Mouse (Mus musculus) embryonic facial prominence, embryonic 13.5 days (tissue): ENCODE measurements around the gene Prr14l. TPM values are rescaled to one million over a fixed set of nuclear protein-coding genes. Genes with fewer than 3 reads are reported as not detected.
"Not testable (repeated sequence)": the region's sequence is repeated elsewhere in the genome, so short reads cannot be mapped to it uniquely, and the experiment has no call there.

ENCODE experiments used
- ATAC-seq: fragments of 200-750 bp; cut with Nextera tagmentation; 2 replicates; pipeline ENCODE4 v1.8.0; 2017; ENCODE audit warnings: low read depth; ENCODE audit not compliant: insufficient number of reproducible peaks, insufficient read depth, low FRiP score, low TSS enrichment
- H3K27ac ChIP-seq: fragments of 300-500 bp; sonication (generic); 2 replicates; pipeline ENCODE4 v1.5.1; 2015; ENCODE audit warnings: moderate library complexity, mild to moderate bottlenecking, inconsistent platforms
- H3K27me3 ChIP-seq: fragments of 300-500 bp; sonication (generic); 2 replicates; pipeline ENCODE4 v1.6.1; 2015; ENCODE audit warnings: mild to moderate bottlenecking, inconsistent platforms
- H3K36me3 ChIP-seq: fragments of 300-500 bp; sonication (generic); 2 replicates; pipeline ENCODE4 v1.6.1; 2015; ENCODE audit warnings: mild to moderate bottlenecking, inconsistent platforms
- H3K4me1 ChIP-seq: fragments of 300-500 bp; sonication (generic); 2 replicates; pipeline ENCODE4 v1.6.1; 2015; ENCODE audit warnings: inconsistent platforms
- H3K4me2 ChIP-seq: fragments of 300-500 bp; sonication (generic); 2 replicates; pipeline ENCODE4 v1.6.1; 2015; ENCODE audit warnings: moderate library complexity, mild to moderate bottlenecking, inconsistent platforms
- H3K4me3 ChIP-seq: fragments of 300-500 bp; sonication (generic); 2 replicates; pipeline ENCODE4 v1.5.1; 2015; ENCODE audit warnings: mild to moderate bottlenecking, inconsistent platforms
- H3K9ac ChIP-seq: fragments of 300-500 bp; sonication (generic); 2 replicates; pipeline ENCODE4 v1.6.1; 2015; ENCODE audit warnings: mild to moderate bottlenecking, inconsistent platforms
- H3K9me3 ChIP-seq: fragments of 300-500 bp; sonication (generic); 2 replicates; pipeline ENCODE4 v1.6.1; 2016; ENCODE audit warnings: inconsistent platforms
- WGBS: fragments of 180-500 bp; shearing (Covaris S2); methylation state at CpG from one replicate; pipeline ENCODE4 v1.1.7; 2015; ENCODE audit warnings: mixed read lengths; 5-methylcytosine and 5-hydroxymethylcytosine counted together
- polyA plus RNA-seq: library from polyadenylated mRNA; unstranded; fragments of >200 nt; fragmentation: Nextera tagmentation; extraction: Ambion mirVana; gene quantifications from 2 replicates; pipeline ENCODE4 v1.2.1, GENCODE M21; 2015

The Prr14l gene
- polyA plus RNA-seq, 1 experiment from 2014 or later, result 13.8 TPM

DNA sequence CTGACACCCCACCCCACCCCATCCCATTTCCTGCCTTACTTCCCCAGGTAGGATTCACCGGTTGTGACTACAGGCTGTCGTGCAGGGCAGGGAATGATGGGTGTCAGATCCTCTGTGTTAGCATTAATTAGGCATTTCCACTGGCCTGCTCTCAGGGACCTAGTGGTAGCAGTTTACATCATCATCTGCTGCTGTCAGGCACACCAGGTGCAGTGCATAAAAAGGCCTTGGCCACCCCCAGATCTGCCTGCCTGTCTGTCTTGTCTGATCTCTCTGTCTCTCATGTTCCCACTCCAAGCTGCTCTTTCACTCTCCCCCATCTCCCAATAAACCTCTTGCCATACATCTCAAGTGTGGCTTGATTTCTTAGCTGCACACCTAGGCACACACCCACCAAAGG, 102.3 kb downstream of the Prr14l start:
- Histone ChIP-seq H3K4me3 (no peak overlapping the region), H3K9me3 (no peaks in the 10 kb centered on the region), H3K27me3 (no peaks in the 10 kb centered on the region), H3K9ac (no peak overlapping the region), H3K4me2 (no peak overlapping the region), H3K4me1 (0 out of 2 replicates have a peak, but pooled peaks cover 6% of the 10 kb centered on the region), H3K36me3 (no peaks in the 10 kb centered on the region), H3K27ac (no peak overlapping the region)
- 54% methylated on average over 2 of the region's 2 CpGs for WGBS
- ATAC-seq, result no peak

GRCm38 (mm10) chr5:32748936-32749335, 105.1 kb downstream of the Prr14l start:
- Histone ChIP-seq H3K36me3 (no peaks in the 10 kb centered on the region), H3K4me2 (no peak overlapping the region), H3K4me3 (no peak overlapping the region), H3K9ac (no peak overlapping the region), H3K4me1 (peaks cover 15% of the 10 kb centered on the region), H3K27me3 (no peaks in the 10 kb centered on the region), H3K27ac (no peak overlapping the region), H3K9me3 (no peaks in the 10 kb centered on the region)
- no peak for ATAC-seq
- WGBS, result 94% methylated on average over 6 of the region's 6 CpGs

- no peak overlapping the region for H3K4me2 ChIP-seq
- H3K9ac ChIP-seq, result no peak overlapping the region
- no peaks in the 10 kb centered on the region for H3K27me3 ChIP-seq
- H3K4me1 ChIP-seq, result peaks cover 22% of the 10 kb centered on the region
- no peaks in the 10 kb centered on the region for H3K9me3 ChIP-seq
- H3K27ac ChIP-seq, result no peak overlapping the region
- H3K36me3 ChIP-seq, result no peaks in the 10 kb centered on the region
- no peak overlapping the region for H3K4me3 ChIP-seq
- WGBS, result 62% methylated on average over 6 of the region's 6 CpGs
- ATAC-seq, result no peak
Measured at GRCm38 (mm10) chr5:32747650-32748375, 106.2 kb downstream of the Prr14l start.

DNA sequence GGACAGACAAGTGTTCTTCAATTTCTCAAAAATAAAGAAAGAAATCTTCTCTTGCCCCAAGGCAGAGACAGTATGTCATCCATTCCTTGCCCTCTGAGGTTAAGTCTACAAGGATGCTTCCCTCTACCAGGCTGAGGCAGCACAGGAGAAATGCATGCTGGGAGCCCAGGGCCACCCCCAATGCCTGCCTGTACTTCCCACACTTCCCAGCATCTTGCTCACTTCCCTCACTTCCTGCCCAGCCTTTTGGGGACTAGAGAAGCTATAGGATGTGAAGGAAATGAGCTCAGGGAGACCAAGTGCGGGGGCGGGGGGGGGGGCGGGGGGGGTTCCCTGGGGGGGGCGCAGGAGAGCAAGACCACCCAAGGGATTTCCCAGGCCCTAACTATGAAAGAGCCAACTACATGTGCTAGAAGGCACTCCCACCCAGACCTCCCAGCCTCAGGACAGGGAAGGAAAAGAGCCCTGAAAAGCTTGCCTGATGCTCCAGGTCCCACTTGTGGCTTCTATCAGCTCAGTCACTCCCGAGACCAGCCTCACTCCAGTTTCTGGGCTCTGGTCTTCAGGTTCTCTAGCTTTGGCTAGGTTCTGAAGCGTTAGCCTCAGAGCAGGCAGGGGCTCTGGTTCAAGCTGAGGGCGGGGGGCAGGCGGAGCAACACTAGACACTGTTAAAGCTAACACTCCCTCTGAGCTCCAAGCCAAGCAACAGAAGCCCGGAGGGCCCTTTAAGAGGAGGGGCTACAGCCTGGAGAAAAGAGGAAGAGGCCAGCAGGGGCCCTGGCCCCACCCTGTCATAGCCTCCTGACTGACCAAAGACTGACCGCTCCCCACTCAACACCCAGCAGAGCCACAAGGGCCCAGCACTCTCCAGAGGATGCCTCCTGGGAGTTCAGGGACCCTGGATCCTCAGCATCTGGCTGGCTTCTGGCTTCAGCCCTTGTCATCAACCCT, 108.1 kb downstream of the Prr14l start:
- Histone ChIP-seq H3K27ac (peak overlapping the region; percentile 22; the same call in 1 of the 2 replicates), H3K27me3 (no peaks in the 10 kb centered on the region), H3K4me1 (peaks cover 15% of the 10 kb centered on the region), H3K9ac (peak overlapping the region; percentile 44; the same call in 1 of the 2 replicates), H3K9me3 (no peaks in the 10 kb centered on the region), H3K4me2 (peak overlapping the region; percentile 41), H3K4me3 (peak overlapping the region; percentile 26), H3K36me3 (no peaks in the 10 kb centered on the region)
- WGBS, result 12% methylated on average over 10 of the region's 10 CpGs
- ATAC-seq, result no peak; the same call in 1 of the 2 replicates

- no peak for ATAC-seq
- Histone ChIP-seq H3K4me3 (no peak overlapping the region), H3K27ac (no peak overlapping the region), H3K4me1 (peaks cover 15% of the 10 kb centered on the region), H3K27me3 (no peaks in the 10 kb centered on the region), H3K4me2 (no peak overlapping the region), H3K9me3 (no peaks in the 10 kb centered on the region), H3K36me3 (0 out of 2 replicates have a peak, but pooled peaks cover 6% of the 10 kb centered on the region), H3K9ac (no peak overlapping the region)
- 54% methylated on average over 9 of the region's 9 CpGs for WGBS
Measured at GRCm38 (mm10) chr5:32742149-32742548, 111.9 kb downstream of the Prr14l start.

DNA sequence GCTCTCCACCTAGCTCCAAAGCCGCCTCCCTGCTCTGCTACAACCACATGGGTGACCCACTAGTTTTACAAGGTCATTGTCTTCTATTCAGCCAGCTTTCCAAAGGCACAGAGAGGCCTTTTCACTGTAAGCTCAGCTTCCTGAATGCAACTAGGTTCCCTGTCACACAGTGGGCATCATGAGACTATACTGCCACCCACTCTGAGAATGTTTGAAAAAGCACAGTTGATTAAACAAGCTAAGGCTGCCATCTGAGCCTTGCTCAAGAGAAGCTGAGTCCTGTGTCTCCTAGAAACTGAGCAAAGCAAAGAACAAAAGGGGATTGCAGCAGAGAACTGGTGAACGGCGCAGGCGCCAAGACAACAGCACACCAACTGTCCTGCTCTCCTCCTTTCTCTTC, 112.7 kb downstream of the Prr14l start:
- not testable (repeated sequence) for H3K36me3 ChIP-seq, H3K9ac ChIP-seq, H3K27me3 ChIP-seq, H3K4me3 ChIP-seq, ATAC-seq, H3K9me3 ChIP-seq, H3K4me2 ChIP-seq, H3K27ac ChIP-seq
- WGBS, result 84% methylated on average over 4 of the region's 4 CpGs
- peaks cover 12% of the 10 kb centered on the region for H3K4me1 ChIP-seq

DNA sequence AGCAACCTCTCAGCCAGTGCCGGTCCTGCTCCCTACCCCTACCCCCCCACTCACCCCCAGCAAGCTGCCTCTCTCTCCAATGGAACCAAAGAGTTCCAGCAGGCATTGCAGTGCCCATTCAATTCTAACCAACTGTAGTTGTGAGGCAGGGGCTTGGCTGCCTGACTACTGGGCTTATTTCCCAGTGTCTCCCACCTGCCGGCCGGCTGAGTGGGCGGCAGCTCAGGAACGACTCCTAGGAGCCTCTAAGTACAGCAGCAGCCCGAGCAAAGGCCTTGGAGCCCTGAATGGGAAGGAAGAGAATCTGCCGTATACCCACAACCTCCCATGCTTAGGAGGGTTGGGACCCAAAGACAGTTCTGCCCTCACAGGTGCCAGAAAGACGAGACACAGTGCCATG, 113.2 kb downstream of the Prr14l start:
- H3K27ac ChIP-seq, H3K4me3 ChIP-seq, H3K9ac ChIP-seq, H3K4me1 ChIP-seq, ATAC-seq, H3K9me3 ChIP-seq, H3K4me2 ChIP-seq, H3K27me3 ChIP-seq: not testable (repeated sequence)
- WGBS, result 85% methylated on average over 8 of the region's 8 CpGs
- H3K36me3 ChIP-seq, result peaks cover 11% of the 10 kb centered on the region; the same call in 1 of the 2 replicates

DNA sequence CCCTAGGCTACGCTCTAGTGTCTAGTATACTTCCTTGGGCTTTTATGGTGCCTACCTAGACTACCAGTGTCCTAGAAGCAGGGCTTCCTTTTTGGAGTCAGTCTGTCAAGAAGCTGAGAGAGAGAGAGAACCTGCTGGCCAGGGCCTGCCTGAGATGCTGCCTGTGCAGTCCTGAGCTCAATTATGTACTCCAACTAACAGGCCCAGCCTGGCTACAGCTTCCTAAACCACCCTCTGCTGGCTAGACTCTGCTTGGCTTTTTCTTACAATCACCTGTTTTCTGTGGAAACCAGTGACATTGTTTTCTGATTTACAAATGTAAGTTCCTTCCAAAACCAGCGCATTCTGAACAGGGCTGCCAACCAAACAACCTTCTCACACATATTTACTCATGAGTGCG, 113.9 kb downstream of the Prr14l start:
- Histone ChIP-seq H3K9ac (no peak overlapping the region), H3K27ac (no peak overlapping the region), H3K9me3 (no peaks in the 10 kb centered on the region), H3K4me3 (no peak overlapping the region), H3K4me2 (no peak overlapping the region), H3K27me3 (no peaks in the 10 kb centered on the region), H3K36me3 (peaks cover 19% of the 10 kb centered on the region), H3K4me1 (peaks cover 8% of the 10 kb centered on the region)
- ATAC-seq, result no peak
- 94% methylated on average over 3 of the region's 3 CpGs for whole genome bisulfite sequencing

Other genes with a start within 250 kb of the Prr14l start
- 32.6 and 34.0 TPM in 2 replicates for gene Yes1, start 243.1 kb downstream of the Prr14l start, polyA plus RNA-seq
- gene Pisd, start 68.6 kb downstream of the Prr14l start, polyA plus RNA-seq, result 51.2 and 56.4 TPM in 2 replicates
- not detected in 2 replicates for gene Gm20671, start 27.1 kb downstream of the Prr14l start, polyA plus RNA-seq
- gene Depdc5, start 9.4 kb upstream of the Prr14l start, polyA plus RNA-seq, result 28.3 and 29.8 TPM in 2 replicates
- 384 and 394 TPM in 2 replicates for gene Ywhah, start 164.6 kb upstream of the Prr14l start, polyA plus RNA-seq
- 0.13 and 1.5 TPM in 2 replicates for gene Slc5a1, start 250.0 kb upstream of the Prr14l start, polyA plus RNA-seq